Mouse (Mus musculus) adrenal gland, postnatal 36 days (tissue): ENCODE measurements around the gene Armh2. TPM values are rescaled to one million over a fixed set of nuclear protein-coding genes. Genes with fewer than 3 reads are reported as not detected.
A peak's percentile ranks its signal among the peaks of the same experiment; 100 is the strongest.
"Not testable (repeated sequence)": the region's sequence is repeated elsewhere in the genome, so short reads cannot be mapped to it uniquely, and the experiment has no call there.

ENCODE experiments used
- DNase-seq, 2 experiments: peaks; one replicate each; pipeline ENCODE4 v3.0.0; 2021; ENCODE audit warnings: mixed read lengths in 1 of 2
- total RNA-seq, 2 experiments: library from RNA; stranded (reverse); gene quantifications; 2 replicates each; pipeline ENCODE4 v1.2.3; 2021

Gene Armh2
- total RNA-seq, 2 experiments from 2014 or later = not detected

DNA sequence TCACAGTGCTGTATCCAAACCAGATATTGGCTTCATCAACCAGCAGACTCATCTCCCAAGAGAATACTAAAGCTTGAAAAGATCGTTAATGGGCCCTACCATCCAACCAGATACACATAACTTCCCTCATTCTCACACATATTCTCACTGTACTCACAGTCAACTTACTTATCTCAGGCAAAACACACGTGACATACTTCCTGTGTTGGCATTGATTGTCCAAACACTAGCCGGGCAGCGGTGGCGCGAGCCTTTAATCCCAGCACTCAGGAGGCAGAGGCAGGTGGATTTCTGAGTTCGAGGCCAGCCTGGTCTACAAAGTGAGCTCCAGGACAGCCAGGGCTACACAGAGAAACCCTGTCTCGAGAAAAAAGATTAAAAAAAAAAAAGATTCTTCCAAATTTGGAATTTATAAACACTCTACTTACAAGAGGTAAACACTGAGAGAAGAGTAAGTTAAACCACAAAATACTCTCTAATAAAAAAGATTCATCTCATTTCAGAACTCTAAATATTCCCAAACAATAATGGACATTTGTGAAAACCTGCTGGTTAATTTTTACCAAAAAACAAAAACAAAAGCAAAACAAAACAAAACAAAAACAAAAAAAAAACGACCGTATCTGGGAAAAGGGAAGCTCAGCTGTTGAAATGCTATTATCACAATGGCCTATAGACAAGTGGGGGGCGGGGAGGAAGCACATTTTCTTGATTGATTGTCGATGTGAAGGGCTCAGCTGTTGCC is 17.0 kb downstream of the Armh2 start:
- DNase-seq = no peak

GRCm38 (mm10) chr13:24759451-24759850 is 18.4 kb downstream of the Armh2 start:
- DNase-seq = no peak

GRCm38 (mm10) chr13:24760351-24760870 is 19.4 kb downstream of the Armh2 start:
- no peak for DNase-seq

- no peak for DNase-seq
These were observed 20.0 kb downstream of the Armh2 start for GRCm38 (mm10) chr13:24761083-24761402.

DNA sequence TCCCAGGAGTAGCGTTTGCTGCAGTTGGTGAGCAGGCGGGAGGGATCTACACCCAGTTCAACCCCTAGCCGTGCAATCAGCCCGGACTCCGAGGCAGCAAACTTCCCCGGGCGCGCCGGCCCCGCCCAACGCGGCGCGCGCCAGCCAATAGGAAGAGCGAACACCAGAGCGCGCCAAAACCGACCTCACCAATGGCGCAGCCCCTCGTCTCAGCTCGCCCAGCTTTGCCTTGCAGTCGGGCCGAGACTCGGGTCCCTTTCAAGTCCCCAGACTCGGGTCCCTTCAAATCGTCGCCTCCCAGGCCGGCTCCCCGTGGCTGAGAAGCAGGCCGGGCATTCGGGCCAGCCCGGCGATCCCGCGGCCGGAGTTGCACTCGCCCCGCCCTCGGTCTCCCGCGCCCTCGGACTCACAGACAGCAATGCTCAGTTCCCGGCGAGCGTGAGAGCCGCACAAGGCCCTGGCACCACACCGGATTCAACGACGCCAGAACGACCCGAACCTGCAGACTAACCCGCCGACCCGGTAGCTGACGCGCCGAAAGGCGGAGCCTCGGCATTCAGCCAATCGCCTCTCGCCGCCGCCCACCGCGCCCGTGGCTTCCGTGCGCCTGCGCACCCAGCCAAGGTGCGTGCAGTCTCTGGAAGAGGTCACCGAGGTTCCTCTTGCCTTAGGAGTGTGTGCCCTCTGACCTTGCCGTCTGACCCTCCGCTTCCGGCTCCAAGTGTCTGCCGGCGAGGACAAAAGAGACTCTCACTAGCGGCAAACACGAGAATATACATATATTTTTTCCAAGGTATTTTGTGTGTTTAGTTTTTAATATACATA is 20.6 kb downstream of the Armh2 start, which contains the start of gene Gmnn:
Gene Gmnn, minus strand, starts transcription at position 521 of the 825 bp plus-strand sequence.
- peak; percentile 91 to 95 for DNase-seq

DNA sequence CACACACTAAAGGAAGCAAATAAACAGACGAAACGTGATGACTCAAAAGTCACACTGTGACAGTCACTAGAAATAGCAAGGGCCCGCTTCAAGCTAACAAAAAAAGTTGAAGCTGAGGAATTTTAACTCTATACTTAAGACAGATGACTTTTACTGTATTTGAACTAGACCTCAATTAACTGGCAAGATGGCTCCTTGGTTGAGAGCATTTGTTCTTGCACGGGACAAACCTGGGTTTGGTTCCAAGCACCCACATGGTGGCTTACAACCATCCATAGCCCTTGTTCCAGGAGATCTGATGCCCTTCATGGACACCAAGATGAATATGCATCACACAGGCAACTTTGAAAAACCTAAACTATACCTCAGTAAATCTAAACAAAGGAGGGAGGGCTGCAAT is 21.2 kb downstream of the Armh2 start:
- no peak for DNase-seq

DNA sequence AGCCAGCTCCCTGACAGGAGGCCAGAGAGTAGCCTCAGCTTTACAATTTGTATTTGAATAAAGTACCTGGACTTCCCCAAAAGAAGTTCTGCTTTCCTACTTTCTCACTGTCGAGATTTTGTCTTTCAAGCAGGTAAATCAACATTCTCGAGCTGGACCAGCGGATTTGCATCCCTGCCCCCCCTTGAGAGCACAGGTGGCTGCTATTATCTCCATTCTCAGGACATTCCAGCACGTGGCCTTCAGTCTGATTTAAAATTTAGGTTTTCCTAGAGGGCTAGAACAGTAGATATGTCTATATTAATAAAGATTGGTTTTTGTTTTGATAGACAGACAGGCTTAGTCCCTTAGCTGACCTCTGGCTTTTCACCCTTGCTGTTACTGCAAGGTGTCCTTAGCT is 26.8 kb downstream of the Armh2 start:
- not testable (repeated sequence) for DNase-seq

- DNase-seq = not testable (repeated sequence)
These were observed 30.4 kb downstream of the Armh2 start for GRCm38 (mm10) chr13:24771482-24771881.

DNA sequence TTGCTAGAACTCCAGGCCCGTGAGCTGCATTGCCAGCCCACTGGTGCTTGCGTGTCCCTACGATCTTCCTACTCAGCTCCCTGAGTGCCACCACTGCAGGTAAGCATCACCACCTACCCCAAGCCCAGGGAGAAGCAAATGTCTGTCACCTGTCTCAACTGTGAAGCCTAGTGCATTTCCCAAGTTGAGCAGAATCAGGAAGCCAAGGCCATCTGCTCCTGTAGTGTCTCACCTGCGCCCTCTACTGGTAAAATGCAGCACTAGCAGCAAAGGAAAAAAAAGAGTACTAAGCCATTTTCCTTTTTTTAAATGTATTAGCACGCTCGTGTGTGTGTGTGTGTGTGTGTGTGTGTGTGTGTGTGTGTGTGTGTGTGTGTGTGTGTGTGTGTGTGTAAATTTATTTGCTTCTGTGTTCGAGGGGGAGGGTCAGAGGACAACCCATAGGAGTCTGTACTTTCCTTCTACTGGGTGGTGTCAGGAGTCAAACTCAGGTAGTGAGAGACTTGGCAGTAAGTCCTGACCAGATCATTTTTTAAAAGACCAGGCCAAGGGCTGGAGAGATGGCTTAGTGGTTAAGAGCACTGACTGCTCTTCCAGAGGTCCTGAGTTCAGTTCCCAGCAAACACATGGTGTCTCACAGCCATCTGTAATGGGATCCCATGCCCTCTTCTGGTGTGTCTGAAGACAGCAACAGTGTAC is 35.3 kb downstream of the Armh2 start:
- DNase-seq = peak; percentile 46 to 64

DNA sequence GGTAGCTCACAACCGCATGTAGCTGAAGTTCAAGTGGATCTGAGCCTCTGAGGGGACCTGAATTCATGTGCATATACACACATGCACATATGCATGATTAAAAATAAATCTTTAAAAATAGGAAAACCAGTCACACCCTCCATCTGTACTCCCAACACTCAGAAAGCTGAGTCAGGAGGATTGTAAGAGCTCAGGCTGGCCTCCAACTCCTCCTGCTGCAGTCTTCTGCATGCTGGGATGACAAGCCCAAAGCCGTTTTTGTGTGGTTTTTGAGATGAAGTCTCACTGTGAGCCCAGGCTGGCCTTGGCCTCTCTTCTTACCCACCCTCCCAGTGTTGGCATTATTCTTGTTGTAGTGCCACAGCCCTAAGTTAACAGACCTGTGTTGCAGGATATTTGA is 37.0 kb downstream of the Armh2 start:
- DNase-seq = no peak

DNA sequence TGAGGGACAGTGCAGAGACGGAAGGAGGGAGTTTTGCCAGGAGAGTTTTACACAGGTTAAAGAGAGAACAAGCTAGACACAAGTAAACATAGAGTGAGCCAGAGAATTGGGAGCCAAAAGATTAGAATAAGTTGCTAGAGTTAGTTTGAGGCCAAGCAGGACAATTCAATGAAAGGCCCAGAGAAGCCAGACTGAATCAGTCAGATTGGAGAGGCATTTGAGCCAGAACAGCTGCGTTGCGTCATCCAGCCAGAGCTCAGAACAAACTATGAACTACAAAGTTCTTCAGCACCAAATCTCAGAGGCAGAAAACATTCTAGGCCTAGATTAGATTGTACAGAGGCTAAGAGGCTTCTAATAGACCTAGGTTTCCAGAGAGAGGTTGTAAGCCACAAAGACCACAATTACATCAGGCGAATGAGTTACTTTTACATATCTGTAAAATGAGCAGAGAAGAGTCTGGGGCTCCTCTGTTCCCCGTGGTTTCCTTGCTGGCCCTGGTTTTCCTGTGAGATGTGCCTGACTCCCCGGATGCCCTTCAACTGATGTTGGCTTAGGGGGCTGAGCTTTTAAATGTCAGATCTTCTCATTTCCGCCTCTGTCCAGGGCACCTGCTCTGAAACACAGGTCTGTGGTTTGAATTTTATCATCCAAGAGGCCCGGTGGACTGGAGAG is 37.8 kb downstream of the Armh2 start:
- peak; percentile 29 to 43 for DNase-seq

DNA sequence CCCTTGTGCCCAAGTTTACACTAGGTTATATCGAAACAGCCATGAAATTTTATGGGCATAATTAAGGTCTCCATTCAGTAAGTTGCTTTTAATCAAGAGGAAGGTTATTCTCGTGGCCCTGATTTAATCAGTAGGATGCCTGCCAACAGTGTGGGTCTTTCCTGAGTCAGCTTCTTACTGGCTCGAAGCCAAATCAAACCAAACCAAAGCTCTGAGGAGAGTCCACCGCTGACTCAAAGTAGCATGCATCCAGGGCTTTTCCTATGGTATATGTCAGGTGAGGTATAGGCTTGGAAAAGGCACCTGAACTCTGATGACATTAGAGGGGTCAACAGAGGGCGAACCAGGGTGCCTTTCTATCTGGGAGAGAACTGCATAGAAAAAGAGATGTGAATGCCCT is 40.9 kb downstream of the Armh2 start:
- peak; percentile 74 to 79 for DNase-seq

DNA sequence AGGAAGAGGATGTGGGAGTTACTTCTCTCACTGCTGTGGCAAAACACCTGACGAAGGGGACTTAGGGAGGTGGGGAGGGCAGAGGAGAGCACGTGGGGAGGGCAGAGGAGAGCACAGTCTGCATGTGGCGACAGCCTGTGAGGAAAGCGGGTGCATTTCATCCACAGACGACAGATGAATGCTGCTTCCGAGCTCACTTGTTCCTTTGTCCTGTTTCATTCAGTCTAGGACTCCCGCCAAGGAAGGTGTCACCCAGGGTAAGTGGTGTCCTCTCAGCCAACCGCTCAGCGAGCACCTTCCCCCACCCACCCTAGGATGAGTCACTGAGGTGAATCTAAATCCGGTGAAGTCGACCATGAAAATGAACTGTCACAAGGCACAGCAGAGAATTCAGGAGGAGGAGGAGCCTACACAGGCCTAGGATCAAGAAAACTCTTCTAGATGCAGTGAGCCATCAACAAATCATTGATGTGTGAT is 45.0 kb downstream of the Armh2 start:
- DNase-seq = peak; percentile 16 to 37

DNA sequence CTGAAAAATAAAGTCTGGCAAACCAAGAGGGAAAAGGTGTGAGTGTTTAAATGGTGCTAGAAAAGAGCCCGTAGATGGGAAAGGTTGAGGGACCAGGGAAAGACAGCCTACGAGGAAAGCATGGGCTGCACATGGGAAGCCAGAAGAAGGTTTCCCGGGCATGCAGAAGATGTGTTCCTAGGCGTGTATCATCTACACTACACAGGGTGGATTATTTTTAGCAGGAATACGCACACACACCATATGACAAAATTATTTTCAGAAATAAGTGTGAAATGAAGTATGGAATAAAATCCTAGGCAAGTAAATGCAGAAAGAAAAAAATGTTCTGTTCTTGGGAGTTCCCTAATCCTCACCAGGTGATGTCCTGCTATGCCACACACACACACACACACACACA is 46.4 kb downstream of the Armh2 start:
- no peak for DNase-seq

- DNase-seq = peak; percentile 43 to 57
These were observed 50.3 kb downstream of the Armh2 start for GRCm38 (mm10) chr13:24791349-24791748.

- DNase-seq = peak; percentile 32 to 57
These were observed 51.5 kb downstream of the Armh2 start for GRCm38 (mm10) chr13:24792411-24793045.

Other genes with a start within 250 kb of the Armh2 start
- gene Ripor2, start 159.0 kb upstream of the Armh2 start, total RNA-seq = 1 to 10 TPM; 2.6 to 4.2 TPM
- gene Gmnn, start 20.7 kb downstream of the Armh2 start, total RNA-seq = 10 to 100 TPM; 10.7 to 12.2 TPM
- 100 to 1,000 TPM; 226 to 236 TPM for gene BC005537, start 60.4 kb downstream of the Armh2 start, total RNA-seq
- gene Acot13, start 90.3 kb downstream of the Armh2 start, total RNA-seq = 10 to 100 TPM; 68.0 to 91.6 TPM
- gene Tdp2, start 90.4 kb downstream of the Armh2 start, total RNA-seq = 10 to 100 TPM; 22.6 to 23.5 TPM
- gene D130043K22Rik, start 103.9 kb downstream of the Armh2 start, total RNA-seq = under 1 TPM; 0.46 to 0.70 TPM
- gene Aldh5a1, start 196.4 kb downstream of the Armh2 start, total RNA-seq = 10 to 100 TPM; 12.7 to 18.4 TPM
- 1 to 10 TPM; 2.8 to 3.7 TPM for gene Gpld1, start 201.9 kb downstream of the Armh2 start, total RNA-seq